Mouse (Mus musculus) MEL (cell line): Measurements from ENCODE around the gene 1700093K21Rik. TPM values are rescaled to one million over a fixed set of nuclear protein-coding genes. Genes with fewer than 3 reads are reported as not detected.

Experiments used
- DNase-seq: peaks from one replicate; pipeline ENCODE4 v3.0.0; 2011; ENCODE audit warnings: low read depth, low spot score
- H3K27ac ChIP-seq: 2 replicates; pipeline ENCODE4 v1.5.1; 2012; ENCODE audit warnings: low read depth, mild to moderate bottlenecking, control low read depth, low read length, moderate library complexity; ENCODE audit not compliant: control insufficient read depth
- H3K27me3 ChIP-seq, 2 experiments: fragments of 150-350 bp in 1 of 2; sonication (generic) in 1 of 2; 2 replicates each; pipeline ENCODE4 v1.6.1; 2012; ENCODE audit warnings: low read length in 2 of 2, mild to moderate bottlenecking in 2 of 2, improper control_type of control experiment in 1 of 2, moderate library complexity in 1 of 2; ENCODE audit not compliant: insufficient read depth in 2 of 2, control insufficient read depth in 1 of 2
- H3K36me3 ChIP-seq, 2 experiments: 2 replicates each; pipeline ENCODE4 v1.6.1; 2012 to 2014; ENCODE audit warnings: low read length in 2 of 2, improper control_type of control experiment in 1 of 2, inconsistent platforms in 1 of 2, mild to moderate bottlenecking in 1 of 2; ENCODE audit not compliant: insufficient read depth in 2 of 2, control insufficient read depth in 1 of 2
- H3K4me1 ChIP-seq, 2 experiments: fragments of 150-350 bp in 1 of 2; sonication (generic) in 1 of 2; 2 replicates each; pipeline ENCODE4 v1.6.1; 2012; ENCODE audit warnings: low read length in 2 of 2, improper control_type of control experiment in 1 of 2, mild to moderate bottlenecking in 1 of 2; ENCODE audit not compliant: insufficient read depth in 2 of 2, control insufficient read depth in 1 of 2
- H3K4me3 ChIP-seq, 2 experiments: fragments of 150-350 bp in 1 of 2; sonication (generic) in 1 of 2; 2 replicates each; pipeline ENCODE4 v1.5.1; 2012; ENCODE audit warnings: low read depth in 2 of 2, low read length in 2 of 2, mild to moderate bottlenecking in 2 of 2, moderate library complexity in 2 of 2, control low read depth in 1 of 2, improper control_type of control experiment in 1 of 2; ENCODE audit not compliant: control insufficient read depth in 1 of 2, insufficient read depth in 1 of 2
- H3K79me2 ChIP-seq: 2 replicates; pipeline ENCODE4 v1.6.1; 2012; ENCODE audit warnings: mild to moderate bottlenecking, low read length, moderate library complexity; ENCODE audit not compliant: control insufficient read depth, poor library complexity, insufficient read depth
- H3K9ac ChIP-seq: 2 replicates; pipeline ENCODE4 v1.6.1; 2012; ENCODE audit warnings: low read depth, mild to moderate bottlenecking, control low read depth, low read length, moderate library complexity; ENCODE audit not compliant: control insufficient read depth, poor library complexity, severe bottlenecking
- H3K9me3 ChIP-seq: fragments of 150-350 bp; sonication (generic); replicated peaks from 2 replicates; pipeline ENCODE4 v1.6.1; 2012; ENCODE audit warnings: mild to moderate bottlenecking, low read length, improper control_type of control experiment, moderate library complexity; ENCODE audit not compliant: insufficient read depth
- CHD1 ChIP-seq: IDR thresholded peaks from 2 replicates; pipeline ENCODE4 v1.6.1; 2012; ENCODE audit warnings: low read depth, mild to moderate bottlenecking, inconsistent platforms, low read length, improper control_type of control experiment
- CTCF ChIP-seq, 3 experiments: IDR thresholded peaks in 2 of 3; conservative IDR thresholded peaks in 1 of 3; 2 replicates each; pipeline ENCODE4 v1.5.1; 2011 to 2012; ENCODE audit warnings: low read length in 3 of 3, low read depth in 2 of 3, mild to moderate bottlenecking in 2 of 3, improper control_type of control experiment in 1 of 3, inconsistent platforms in 1 of 3, mixed read lengths in 1 of 3, moderate library complexity in 1 of 3; ENCODE audit not compliant: control insufficient read depth in 1 of 3, insufficient read depth in 1 of 3, poor library complexity in 1 of 3, severe bottlenecking in 1 of 3
- E2F4 ChIP-seq: IDR thresholded peaks from 2 replicates; pipeline ENCODE4 v1.6.1; 2011; ENCODE audit warnings: low read depth, low read length, improper control_type of control experiment, borderline replicate concordance
- EP300 ChIP-seq, 2 experiments: IDR thresholded peaks; 2 replicates each; pipeline ENCODE4 v1.6.1; 2011; ENCODE audit warnings: improper control_type of control experiment in 2 of 2, low read length in 2 of 2, low read depth in 1 of 2, mild to moderate bottlenecking in 1 of 2
- GABPA ChIP-seq: IDR thresholded peaks from 2 replicates; pipeline ENCODE4 v1.6.1; 2012; ENCODE audit warnings: low read depth, mild to moderate bottlenecking, inconsistent platforms, low read length, improper control_type of control experiment, moderate library complexity
- GATA1 ChIP-seq: IDR thresholded peaks from 2 replicates; pipeline ENCODE4 v1.6.1; 2011; ENCODE audit warnings: low read depth, low read length, improper control_type of control experiment
- HCFC1 ChIP-seq: IDR thresholded peaks from 2 replicates; pipeline ENCODE4 v1.6.1; 2012; ENCODE audit warnings: low read depth, mild to moderate bottlenecking, inconsistent platforms, low read length, improper control_type of control experiment, moderate library complexity
- JUND ChIP-seq: IDR thresholded peaks from 2 replicates; pipeline ENCODE4 v1.6.1; 2011; ENCODE audit warnings: low read depth, mild to moderate bottlenecking, improper control_type of control experiment, low read length
- MAZ ChIP-seq: IDR thresholded peaks from 2 replicates; pipeline ENCODE4 v1.6.1; 2012; ENCODE audit warnings: low read depth, mild to moderate bottlenecking, inconsistent platforms, low read length, improper control_type of control experiment
- MYC ChIP-seq: IDR thresholded peaks from 2 replicates; pipeline ENCODE4 v1.6.1; 2011; ENCODE audit warnings: low read depth, mild to moderate bottlenecking, low read length, improper control_type of control experiment, moderate library complexity
- POLR2AphosphoS5 ChIP-seq: IDR thresholded peaks from 2 replicates; pipeline ENCODE4 v1.6.1; 2012; ENCODE audit warnings: low read depth, borderline replicate concordance, mild to moderate bottlenecking, inconsistent platforms, low read length, moderate library complexity, mixed read lengths
- RAD21 ChIP-seq: IDR thresholded peaks from 2 replicates; pipeline ENCODE4 v1.6.1; 2011; ENCODE audit warnings: mild to moderate bottlenecking, low read depth, low read length, improper control_type of control experiment
- TBP ChIP-seq: IDR thresholded peaks from 2 replicates; pipeline ENCODE4 v1.8.0; 2011; ENCODE audit warnings: low read depth, low read length, improper control_type of control experiment
- TCF12 ChIP-seq: IDR thresholded peaks from 2 replicates; pipeline ENCODE4 v1.6.1; 2014; ENCODE audit warnings: low read depth, mild to moderate bottlenecking, inconsistent platforms, low read length, improper control_type of control experiment, moderate library complexity
- USF2 ChIP-seq, 2 experiments: IDR thresholded peaks; 2 replicates each; pipeline ENCODE4 v1.6.1; 2011 to 2012; ENCODE audit warnings: improper control_type of control experiment in 2 of 2, low read length in 2 of 2, borderline replicate concordance in 1 of 2, inconsistent platforms in 1 of 2, low read depth in 1 of 2, mild to moderate bottlenecking in 1 of 2; ENCODE audit not compliant: insufficient read depth in 1 of 2
- ZC3H11A ChIP-seq: IDR thresholded peaks from 2 replicates; pipeline ENCODE4 v1.6.1; 2012; ENCODE audit warnings: low read depth, mild to moderate bottlenecking, inconsistent platforms, low read length, improper control_type of control experiment
- polyA plus RNA-seq, 2 experiments: library from polyadenylated mRNA; stranded (reverse) in 1 of 2; unstranded in 1 of 2; fragments of >175 nt in 1 of 2; fragments of >200 nt in 1 of 2; gene quantifications; 2 replicates each; pipeline versions ENCODE4 v1.2.1 to v1.2.4; 2012; ENCODE audit warnings: low replicate concordance in 2 of 2, low read depth in 1 of 2; ENCODE audit not compliant: insufficient read length in 2 of 2, insufficient read depth in 1 of 2, missing spikeins in 1 of 2
- total RNA-seq: library from RNA; depleted of rRNA; stranded (reverse); fragments of 300-350 nt; gene quantifications from 2 replicates; pipeline ENCODE4 v1.2.3, GENCODE M21; 2012; rRNA removed

The 1700093K21Rik gene
- total RNA-seq: not detected in 2 replicates
- not detected for polyA plus RNA-seq

DNA sequence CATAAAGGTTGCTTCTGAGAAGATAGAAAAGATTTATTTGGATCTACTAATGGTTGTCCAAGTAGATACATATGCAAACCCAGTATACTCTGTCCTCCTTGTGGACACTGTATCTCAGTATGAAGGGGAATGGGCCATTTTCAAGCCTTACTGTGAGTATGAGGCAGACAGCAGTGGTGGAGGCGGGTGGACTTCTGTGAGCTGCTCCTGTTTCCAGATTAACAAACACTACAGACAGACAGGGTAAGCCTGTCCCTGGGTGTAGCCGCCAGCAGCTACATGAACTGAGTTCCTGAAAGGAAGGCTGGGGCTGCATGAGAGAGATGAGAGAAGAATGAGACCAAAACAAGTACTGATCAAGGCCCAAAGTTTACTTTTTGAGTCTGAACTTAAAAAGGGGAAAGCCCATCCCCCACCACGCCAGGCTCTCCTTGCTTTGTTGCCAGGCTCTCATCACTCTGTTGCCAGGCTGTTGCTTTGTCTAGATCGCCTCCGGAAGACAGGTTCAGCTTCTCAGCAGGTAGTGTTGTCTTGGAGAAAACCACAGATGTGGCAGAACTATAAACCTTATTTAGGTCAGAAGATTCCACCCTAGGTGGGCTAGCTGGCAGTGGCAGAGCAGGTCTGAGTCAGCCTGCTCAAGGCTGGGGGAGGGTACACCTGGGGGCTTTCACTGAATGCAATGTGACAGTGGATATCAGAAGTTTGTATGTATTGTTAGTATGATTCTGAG lies at the start of gene 1700093K21Rik:
TSS of gene 1700093K21Rik (minus strand) at position 683 of the 733 bp plus-strand sequence.
- TF ChIP-seq GABPA (no peak), HCFC1 (no peak), ZC3H11A (no peak)
- no peaks in the 10 kb centered on the region; the same call in 1 of the 2 replicates for H3K9me3 ChIP-seq
- no peaks in the 10 kb centered on the region for H3K79me2 ChIP-seq
- H3K4me1 ChIP-seq: no peaks in the 10 kb centered on the region
- no peak within 1 kb of the TSS for H3K27ac ChIP-seq
- no peak within 1 kb of the TSS for H3K9ac ChIP-seq
- DNase-seq: no peak
- H3K36me3 ChIP-seq: no peaks in the 10 kb centered on the region
- H3K4me3 ChIP-seq: no peak within 1 kb of the TSS
- H3K27me3 ChIP-seq: no peaks in the 10 kb centered on the region

DNA sequence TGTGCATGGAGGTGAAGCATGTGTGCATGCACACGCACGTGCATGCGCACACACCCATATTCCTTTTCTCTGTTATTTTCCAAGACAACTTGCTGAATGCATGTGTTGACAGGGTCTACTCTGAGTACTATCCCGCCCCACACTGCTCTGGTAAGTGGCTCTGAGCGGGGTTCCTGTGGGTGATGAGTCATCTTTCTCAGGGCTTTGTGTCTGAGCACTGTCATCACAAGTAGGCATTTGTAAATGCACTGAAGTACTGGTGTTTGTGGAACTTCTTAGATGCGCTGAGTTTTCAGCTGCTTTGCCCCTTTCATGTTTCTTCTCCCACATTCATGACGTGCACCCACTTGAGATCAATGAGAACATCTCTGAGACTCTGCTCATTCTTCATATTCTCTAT lies 49.2 kb upstream of the 1700093K21Rik start:
- H3K27ac ChIP-seq: no peak overlapping the region
- no peaks in the 10 kb centered on the region for H3K4me1 ChIP-seq
- no peak overlapping the region for H3K9ac ChIP-seq
- H3K4me3 ChIP-seq: no peak overlapping the region
- H3K36me3 ChIP-seq: no peaks in the 10 kb centered on the region; a peak in 1 of 4 replicates
- H3K79me2 ChIP-seq: no peaks in the 10 kb centered on the region
- no peaks in the 10 kb centered on the region for H3K27me3 ChIP-seq
- no peaks in the 10 kb centered on the region for H3K9me3 ChIP-seq
- DNase-seq: peak; percentile 54
- no peak for TF ChIP-seq MYC
- TF ChIP-seq USF2 (IDR thresholded peaks at IDR 0.05; ENCODE audit: borderline replicate concordance in 1 of 2, insufficient read depth in 1 of 2, low read depth in 1 of 2, low read length in 2 of 2): no peak
- no peak for TF ChIP-seq E2F4
- TF ChIP-seq GATA1: no peak
- no peak for TF ChIP-seq JUND
- TF ChIP-seq TBP: no peak
- no peak for TF ChIP-seq TCF12
- no peak for TF ChIP-seq RAD21
- no peak for TF ChIP-seq CTCF (IDR thresholded peaks at IDR 0.05 in 2 of 3, conservative IDR thresholded peaks at IDR 0.05 in 1 of 3; ENCODE audit: control insufficient read depth in 1 of 3, insufficient read depth in 1 of 3, low read depth in 2 of 3, low read length in 3 of 3, poor library complexity in 1 of 3, severe bottlenecking in 1 of 3)
- no peak for TF ChIP-seq CHD1
- no peak for TF ChIP-seq MAZ
- TF ChIP-seq EP300 (IDR thresholded peaks at IDR 0.05; ENCODE audit: low read depth in 1 of 2, low read length in 2 of 2): no peak
- TF ChIP-seq POLR2AphosphoS5: no peak
- TF ChIP-seq, all 39 proteins: peak for 0
